In genomic region chr17:6827740-6828461, GRCm38 (mm10) we compare ENCODE assay signal across 8 mouse cellular contexts. TPM values are rescaled to one million over a fixed set of nuclear protein-coding genes. Genes with fewer than 3 reads are reported as not detected.
DNase-seq lines count a peak whose midpoint lies in the region; ATAC-seq lines count a peak whose summit lies in the region.

No protein-coding gene starts in this region.

- peak overlapping the region; percentile 72 for H3K9ac ChIP-seq in hindbrain, embryonic 14.5 days

- WGBS in hindbrain, embryonic 14.5 days, result 1% methylated on average over 64 of the region's 64 CpGs

- DNase-seq in R1 (ENCODE audit: low read depth, low spot score), result peak; percentile 98
- peak; percentile 98 to 99 for DNase-seq in cerebellum, postnatal 25 days
- peak; percentile 82 to 84 for DNase-seq in frontal cortex, postnatal 25 days (ENCODE audit: low spot score in 2 of 2)
- DNase-seq in hindbrain, embryonic 14.5 days (ENCODE audit: low spot score), result peak; percentile 99
- peak; percentile 86 to 90 for DNase-seq in layer of hippocampus, postnatal 36 days
- peak; percentile 97 for DNase-seq in lung, postnatal 36 days
- peak; percentile 98 for DNase-seq in retina, postnatal 1 day
- DNase-seq in urinary bladder, adult 18-20 months (ENCODE audit: low spot score in 2 of 2), result peak; percentile 94 to 95

- H3K27ac ChIP-seq in hindbrain, embryonic 14.5 days, result peak overlapping the region; percentile 99

- no peaks in the 10 kb centered on the region for H3K27me3 ChIP-seq in hindbrain, embryonic 14.5 days (ENCODE audit: control insufficient read depth, insufficient read depth, low read length)

- H3K4me1 ChIP-seq in hindbrain, embryonic 14.5 days (replicated peaks; ENCODE audit: control insufficient read depth, insufficient read depth, low read length), result peaks cover 14% of the 10 kb centered on the region

- no peaks in the 10 kb centered on the region for H3K36me3 ChIP-seq in hindbrain, embryonic 14.5 days (replicated peaks; ENCODE audit: control insufficient read depth, insufficient read depth)

- H3K9me3 ChIP-seq in hindbrain, embryonic 14.5 days (ENCODE audit: control insufficient read depth, low read length), result no peaks in the 10 kb centered on the region

- ATAC-seq in hindbrain, embryonic 14.5 days (ENCODE audit: low FRiP score), result peak; percentile 98

- peak overlapping the region; percentile 74 for H3K4me2 ChIP-seq in hindbrain, embryonic 14.5 days (replicated peaks)

- H3K4me3 ChIP-seq in hindbrain, embryonic 14.5 days (replicated peaks; ENCODE audit: low read length), result peak overlapping the region; percentile 56

RNA-seq across cellular contexts. Expression of gene Ezr, which starts 45.3 kb away (rescaled TPM):
- 60.1 and 67.4 TPM in 2 replicates for polyA plus RNA-seq in hindbrain, embryonic 14.5 days (2014; fragmentation: Nextera tagmentation; extraction: Ambion mirVana)
- 10 to 100 TPM; 41.7 to 50.5 TPM for total RNA-seq in layer of hippocampus, postnatal 36 days (2021)

Comparison
In these comparisons a context has a peak if more than half of its experiments do, and no peak if none do; other contexts are left out.
1. Peak in every context shown above with its lines: DNase-seq, ATAC-seq, H3K4me3 ChIP-seq and H3K27ac ChIP-seq.